Mouse (Mus musculus) kidney, postnatal 0 days (tissue): ENCODE measurements at regions not wholly inside any gene's neighbourhood (a gene's known extent, or its start where the extent isn't known, plus 50 kb on each side); places are given as distances from the start of the nearest gene placed in this dataset.

Experiments used
- ATAC-seq: fragments of 200-750 bp; cut with Nextera tagmentation; replicated peaks from 2 replicates; pipeline ENCODE4 v1.8.0; 2017; ENCODE audit warnings: low read depth, moderate number of reproducible peaks, moderate TSS enrichment, moderate library complexity; ENCODE audit not compliant: low FRiP score
- DNase-seq: peaks from one replicate; pipeline ENCODE4 v3.0.0-alpha.2; 2016; ENCODE audit warnings: low spot score
- H3K27ac ChIP-seq: fragments of 300-500 bp; sonication (generic); 2 replicates; pipeline ENCODE4 v1.5.1; 2014; ENCODE audit warnings: mild to moderate bottlenecking
- H3K27me3 ChIP-seq: fragments of 300-500 bp; sonication (generic); 2 replicates; pipeline ENCODE4 v1.6.1; 2014; ENCODE audit warnings: low read length, mixed read lengths; ENCODE audit not compliant: insufficient read depth
- H3K36me3 ChIP-seq: fragments of 300-500 bp; sonication (generic); 2 replicates; pipeline ENCODE4 v1.6.1; 2014; ENCODE audit warnings: low read length, mixed read lengths; ENCODE audit not compliant: insufficient read depth
- H3K4me1 ChIP-seq: fragments of 300-500 bp; sonication (generic); replicated peaks from 2 replicates; pipeline ENCODE4 v1.6.1; 2014; ENCODE audit warnings: antibody characterized with exemption, low read length, mixed read lengths; ENCODE audit not compliant: insufficient read depth
- H3K4me2 ChIP-seq: fragments of 300-500 bp; sonication (generic); 2 replicates; pipeline ENCODE4 v1.6.1; 2014; ENCODE audit warnings: mild to moderate bottlenecking, low read length, moderate library complexity, mixed read lengths
- H3K4me3 ChIP-seq: fragments of 300-500 bp; sonication (generic); replicated peaks from 2 replicates; pipeline ENCODE4 v1.5.1; 2014; ENCODE audit warnings: low read depth, low read length
- H3K9ac ChIP-seq: fragments of 300-500 bp; sonication (generic); 2 replicates; pipeline ENCODE4 v1.6.1; 2014; ENCODE audit warnings: low read depth, low read length
- H3K9me3 ChIP-seq: fragments of 300-500 bp; sonication (generic); replicated peaks from 2 replicates; pipeline ENCODE4 v1.6.1; 2016; ENCODE audit warnings: low read length, inconsistent platforms, mixed read lengths
- CTCF ChIP-seq: IDR thresholded peaks from 2 replicates; pipeline ENCODE4 v1.5.1; 2016; ENCODE audit warnings: antibody characterized with exemption, low read depth, mild to moderate bottlenecking, moderate library complexity
- WGBS: fragments of 180-500 bp; shearing (Covaris S2); extraction: QIAGEN DNeasy Blood & Tissue Kit; methylation state at CpG from one replicate; pipeline ENCODE4 v1.1.7; 2014; 5-methylcytosine and 5-hydroxymethylcytosine counted together

DNA sequence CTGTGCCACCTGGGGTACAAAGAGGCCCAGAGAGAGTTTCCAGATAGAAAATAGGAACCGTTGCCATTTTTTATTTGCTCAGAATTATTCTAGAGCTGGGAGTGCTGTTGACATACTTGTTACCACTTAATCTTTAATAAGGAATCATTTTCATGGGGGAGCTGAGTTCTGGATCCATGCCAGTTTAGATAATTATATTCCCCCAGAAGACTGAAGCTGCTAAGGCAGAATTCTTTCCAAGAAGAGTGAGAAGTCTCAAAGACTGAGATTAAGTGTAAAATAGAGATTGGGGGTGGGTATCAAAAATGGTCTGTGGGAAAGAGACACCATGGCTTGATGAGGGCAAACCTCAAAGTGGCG is 119.5 kb upstream of the Astn2 start:
- DNase-seq (no peak), ATAC-seq (no peak)
- no peaks in the 10 kb centered on the region for H3K9me3 ChIP-seq
- H3K4me3 ChIP-seq = no peak overlapping the region
- WGBS = 78% methylated on average over 2 of the region's 2 CpGs
- no peak for TF ChIP-seq CTCF
- H3K9ac ChIP-seq = no peak overlapping the region
- H3K36me3 ChIP-seq = no peaks in the 10 kb centered on the region
- H3K27ac ChIP-seq = no peak overlapping the region
- H3K27me3 ChIP-seq = no peaks in the 10 kb centered on the region
- no peaks in the 10 kb centered on the region for H3K4me1 ChIP-seq
- H3K4me2 ChIP-seq = no peak overlapping the region

DNA sequence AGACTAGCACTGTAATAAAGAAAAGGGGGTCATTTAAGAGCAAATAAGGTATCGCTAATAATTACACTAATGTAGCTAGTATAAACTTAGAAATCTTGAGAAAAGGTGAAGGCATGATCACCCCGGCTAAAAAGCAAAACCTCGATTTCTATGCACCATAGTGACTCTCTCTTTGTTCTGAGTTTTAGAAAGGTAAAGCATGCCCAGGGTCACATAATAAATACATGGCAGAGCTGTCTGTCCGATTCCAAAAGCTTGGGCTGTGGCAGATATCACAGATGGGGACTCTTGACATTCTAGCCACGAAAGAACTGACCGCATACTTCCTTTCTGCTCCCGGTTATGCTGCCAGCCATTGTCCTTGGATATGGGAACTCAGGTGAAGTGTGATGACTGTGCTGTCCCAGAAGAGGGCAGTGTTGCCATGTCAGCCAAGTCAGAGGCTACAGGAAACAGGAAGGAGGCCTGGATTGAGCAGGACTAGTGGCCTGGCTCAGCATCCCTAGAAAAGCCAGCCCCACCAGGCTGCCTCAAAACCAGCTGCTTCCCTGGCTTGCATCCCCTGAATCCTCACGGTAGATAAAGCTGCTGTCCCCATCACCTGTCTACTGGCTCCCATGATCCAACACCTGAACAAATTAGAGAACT is 119.0 kb upstream of the Astn2 start:
- Histone ChIP-seq H3K36me3 (no peaks in the 10 kb centered on the region), H3K4me1 (no peaks in the 10 kb centered on the region), H3K4me2 (no peak overlapping the region), H3K9me3 (no peaks in the 10 kb centered on the region), H3K27me3 (no peaks in the 10 kb centered on the region), H3K27ac (no peak overlapping the region), H3K4me3 (no peak overlapping the region), H3K9ac (no peak overlapping the region)
- ATAC-seq (peak; percentile 65), DNase-seq (peak; percentile 44)
- peak; percentile 82 for TF ChIP-seq CTCF
- 43% methylated on average over 8 of the region's 8 CpGs for WGBS

- ATAC-seq = no peak
- no peak for DNase-seq
- Histone ChIP-seq H3K9me3 (no peaks in the 10 kb centered on the region), H3K27ac (no peak overlapping the region), H3K36me3 (no peaks in the 10 kb centered on the region), H3K9ac (no peak overlapping the region), H3K4me3 (no peak overlapping the region), H3K4me1 (no peaks in the 10 kb centered on the region), H3K4me2 (no peak overlapping the region), H3K27me3 (no peaks in the 10 kb centered on the region)
- 74% methylated on average over 2 of the region's 2 CpGs for WGBS
- no peak for TF ChIP-seq CTCF
These were observed 117.8 kb upstream of the Astn2 start for GRCm38 (mm10) chr4:66522097-66522809.

DNA sequence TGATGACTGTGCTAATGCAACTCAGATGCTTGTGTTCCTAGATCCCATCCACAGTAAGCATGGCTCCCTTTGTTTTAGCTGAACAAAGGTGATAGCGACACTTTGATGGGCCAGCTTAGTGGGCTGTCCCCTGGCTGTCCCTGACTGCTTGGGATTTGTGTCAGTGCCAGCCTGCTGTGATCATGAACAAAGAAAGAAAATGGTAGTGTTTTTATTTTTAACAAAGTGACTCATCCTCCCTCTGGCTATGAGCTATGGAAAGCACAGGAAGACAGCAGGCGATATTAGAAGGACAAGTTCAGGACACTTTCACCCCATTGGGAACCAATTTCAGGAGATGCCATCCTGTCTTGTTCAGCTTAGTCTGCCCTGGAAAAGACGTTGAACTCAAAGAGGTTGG is 116.4 kb upstream of the Astn2 start:
- no peaks in the 10 kb centered on the region for H3K4me1 ChIP-seq
- no peak overlapping the region for H3K9ac ChIP-seq
- H3K27me3 ChIP-seq = no peaks in the 10 kb centered on the region
- H3K9me3 ChIP-seq = no peaks in the 10 kb centered on the region
- DNase-seq (no peak), ATAC-seq (no peak)
- H3K27ac ChIP-seq = no peak overlapping the region
- WGBS = 72% methylated on average over 3 of the region's 3 CpGs
- H3K4me2 ChIP-seq = no peak overlapping the region
- no peak overlapping the region for H3K4me3 ChIP-seq
- H3K36me3 ChIP-seq = no peaks in the 10 kb centered on the region
- TF ChIP-seq CTCF = no peak

- Histone ChIP-seq H3K27ac (no peak overlapping the region), H3K4me1 (no peaks in the 10 kb centered on the region), H3K36me3 (no peaks in the 10 kb centered on the region), H3K4me2 (no peak overlapping the region), H3K9ac (no peak overlapping the region), H3K27me3 (no peaks in the 10 kb centered on the region), H3K4me3 (no peak overlapping the region), H3K9me3 (no peaks in the 10 kb centered on the region)
- DNase-seq (no peak), ATAC-seq (no peak)
- WGBS = 77% methylated on average over 1 of the region's 1 CpGs
- no peak for TF ChIP-seq CTCF
These were observed 111.4 kb upstream of the Astn2 start for GRCm38 (mm10) chr4:66515815-66516214.

DNA sequence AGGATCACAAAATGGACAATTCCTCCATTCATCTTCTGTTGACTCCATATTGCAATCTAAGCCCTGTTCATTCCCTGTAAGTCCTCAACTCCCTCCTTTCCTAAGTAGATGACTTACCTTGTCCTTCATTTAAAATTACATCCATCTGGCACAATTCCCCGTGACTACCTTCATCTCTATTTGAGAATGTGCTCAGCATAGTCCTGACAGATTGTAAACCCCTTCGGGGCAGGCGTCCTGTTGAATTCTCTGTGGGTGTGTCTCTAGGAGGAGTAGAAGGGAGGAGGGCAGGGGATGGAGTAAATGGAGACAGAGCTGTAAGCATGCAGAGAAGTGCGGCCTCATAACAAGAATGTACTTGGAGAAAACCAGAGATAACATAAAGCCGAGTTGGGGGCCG is 79.1 kb upstream of the Astn2 start:
- no peak overlapping the region for H3K9ac ChIP-seq
- H3K4me1 ChIP-seq = no peaks in the 10 kb centered on the region
- no peak overlapping the region for H3K4me3 ChIP-seq
- ATAC-seq (no peak), DNase-seq (no peak)
- no peaks in the 10 kb centered on the region for H3K36me3 ChIP-seq
- H3K27ac ChIP-seq = no peak overlapping the region
- 58% methylated on average over 6 of the region's 6 CpGs for WGBS
- no peak overlapping the region for H3K4me2 ChIP-seq
- H3K27me3 ChIP-seq = no peaks in the 10 kb centered on the region
- no peak for TF ChIP-seq CTCF
- H3K9me3 ChIP-seq = no peaks in the 10 kb centered on the region
